Mouse (Mus musculus) G1E-ER4 (cell line): ENCODE data around the gene Zfp612. TPM values are rescaled to one million over a fixed set of nuclear protein-coding genes. Genes with fewer than 3 reads are reported as not detected.

Experiments used
- GATA1 ChIP-seq: IDR thresholded peaks from one replicate; pipeline ENCODE4 v1.8.0; 2012; ENCODE audit warnings: low read length, inconsistent platforms
- polyA plus RNA-seq: library from polyadenylated mRNA; stranded (reverse); fragments of >175 nt; gene quantifications from 2 replicates; pipeline ENCODE4 v1.2.3, GENCODE M21; 2012

Zfp612 gene
- polyA plus RNA-seq, 1 experiment, result not detected

GRCm38 (mm10) chr8:110100907-110101306 is 21.4 kb downstream of the Zfp612 start, which contains the start of gene Gm21964:
TSS of gene Gm21964 (plus strand) at chr8:110101207.
- no peak for TF ChIP-seq GATA1

- no peak for TF ChIP-seq GATA1
Measured at GRCm38 (mm10) chr8:110101676-110102075, 22.1 kb downstream of the Zfp612 start.

GRCm38 (mm10) chr8:110102653-110103052 is 23.1 kb downstream of the Zfp612 start, which contains the start of gene Gm17720:
TSS of gene Gm17720 (minus strand) at chr8:110102753.
- TF ChIP-seq GATA1, result no peak

GRCm38 (mm10) chr8:110119715-110120114 is 40.2 kb downstream of the Zfp612 start:
- TF ChIP-seq GATA1, result no peak

- TF ChIP-seq GATA1, result no peak
Measured at GRCm38 (mm10) chr8:110130537-110130936, 51.0 kb downstream of the Zfp612 start.

- no peak for TF ChIP-seq GATA1
Measured at GRCm38 (mm10) chr8:110134236-110134635, 54.7 kb downstream of the Zfp612 start.

GRCm38 (mm10) chr8:110135515-110135914 is 56.0 kb downstream of the Zfp612 start:
- TF ChIP-seq GATA1, result no peak

GRCm38 (mm10) chr8:110140156-110140555 is 60.6 kb downstream of the Zfp612 start:
- no peak for TF ChIP-seq GATA1

- no peak for TF ChIP-seq GATA1
Measured at GRCm38 (mm10) chr8:110140770-110141169, 61.2 kb downstream of the Zfp612 start.

Other genes starting within 250 kb of the Zfp612 start
- gene Phlpp2, start 211.2 kb upstream of the Zfp612 start, polyA plus RNA-seq, result 3.5 and 5.5 TPM in 2 replicates
- gene Marveld3, start 117.5 kb upstream of the Zfp612 start, polyA plus RNA-seq, result not detected in 2 replicates
- gene Tat, start 89.3 kb upstream of the Zfp612 start, polyA plus RNA-seq, result not detected in 2 replicates
- not detected in 2 replicates for gene Chst4, start 40.0 kb upstream of the Zfp612 start, polyA plus RNA-seq
- gene Gm21964, start 21.5 kb downstream of the Zfp612 start, polyA plus RNA-seq, result not detected in 2 replicates
- gene Gm17720, start 23.0 kb downstream of the Zfp612 start, polyA plus RNA-seq, result not detected in 2 replicates
- gene Calb2, start 88.5 kb downstream of the Zfp612 start, polyA plus RNA-seq, result not detected in 2 replicates
- 1.2 and 1.4 TPM in 2 replicates for gene Cmtr2, start 135.9 kb downstream of the Zfp612 start, polyA plus RNA-seq
- not detected in 2 replicates for gene Hydin, start 187.2 kb downstream of the Zfp612 start, polyA plus RNA-seq